Mouse (Mus musculus) limb, embryonic 11.5 days (tissue): ENCODE measurements at regions not wholly inside any gene's neighbourhood (a gene's known extent, or its start where the extent isn't known, plus 50 kb on each side); places are given as distances from the start of the nearest gene placed in this dataset.

Source experiments
- ATAC-seq: fragments of 200-750 bp; cut with Nextera tagmentation; 2 replicates; pipeline ENCODE4 v1.8.0; 2017; ENCODE audit warnings: low read depth; ENCODE audit not compliant: insufficient number of reproducible peaks, low FRiP score, low TSS enrichment
- DNase-seq: peaks from one replicate; pipeline ENCODE4 v3.0.0-alpha.2; 2015; ENCODE audit warnings: low spot score
- H3K27ac ChIP-seq: fragments of 300-500 bp; sonication (generic); replicated peaks from 2 replicates; pipeline ENCODE4 v1.5.1; 2014; ENCODE audit warnings: low read depth, mild to moderate bottlenecking, low read length
- H3K27me3 ChIP-seq: fragments of 300-500 bp; sonication (generic); 2 replicates; pipeline ENCODE4 v1.6.1; 2014; ENCODE audit warnings: mild to moderate bottlenecking, low read length, mixed read lengths; ENCODE audit not compliant: control insufficient read depth, insufficient read depth
- H3K36me3 ChIP-seq: fragments of 300-500 bp; sonication (generic); 2 replicates; pipeline ENCODE4 v1.6.1; 2014; ENCODE audit warnings: mild to moderate bottlenecking, low read length, moderate library complexity, mixed read lengths; ENCODE audit not compliant: control insufficient read depth, insufficient read depth
- H3K4me1 ChIP-seq: fragments of 300-500 bp; sonication (generic); 2 replicates; pipeline ENCODE4 v1.6.1; 2014; ENCODE audit warnings: low read length, mixed read lengths; ENCODE audit not compliant: control insufficient read depth, insufficient read depth
- H3K4me2 ChIP-seq: fragments of 300-500 bp; sonication (generic); 2 replicates; pipeline ENCODE4 v1.6.1; 2014; ENCODE audit warnings: low read depth, mild to moderate bottlenecking, moderate library complexity; ENCODE audit not compliant: severe bottlenecking
- H3K4me3 ChIP-seq: fragments of 300-500 bp; sonication (generic); 2 replicates; pipeline ENCODE4 v1.5.1; 2014; ENCODE audit warnings: low read depth, low read length
- H3K9ac ChIP-seq: fragments of 300-500 bp; sonication (generic); 2 replicates; pipeline ENCODE4 v1.6.1; 2014; ENCODE audit warnings: mild to moderate bottlenecking, low read length
- H3K9me3 ChIP-seq: fragments of 300-500 bp; sonication (generic); 2 replicates; pipeline ENCODE4 v1.6.1; 2016; ENCODE audit warnings: low read length; ENCODE audit not compliant: control insufficient read depth
- WGBS: fragments of 180-500 bp; shearing (Covaris S2); extraction: QIAGEN DNeasy Blood & Tissue Kit; methylation state at CpG from one replicate; pipeline ENCODE4 v1.1.7; 2014; 5-methylcytosine and 5-hydroxymethylcytosine counted together

- no peak overlapping the region for H3K27ac ChIP-seq
- WGBS = 76% methylated on average over 14 of the region's 14 CpGs
- no peaks in the 10 kb centered on the region for H3K4me1 ChIP-seq
- no peak for DNase-seq
- no peak overlapping the region for H3K4me3 ChIP-seq
- no peak overlapping the region for H3K9ac ChIP-seq
- H3K9me3 ChIP-seq = no peaks in the 10 kb centered on the region
- no peak for ATAC-seq
- H3K36me3 ChIP-seq = no peaks in the 10 kb centered on the region
- H3K4me2 ChIP-seq = no peak overlapping the region
- H3K27me3 ChIP-seq = no peaks in the 10 kb centered on the region
These were observed 171.8 kb upstream of the Rnf219 start for GRCm38 (mm10) chr14:104694174-104694803.

- H3K4me3 ChIP-seq = no peak overlapping the region
- H3K9me3 ChIP-seq = no peaks in the 10 kb centered on the region
- H3K27ac ChIP-seq = no peak overlapping the region
- no peaks in the 10 kb centered on the region for H3K36me3 ChIP-seq
- H3K4me2 ChIP-seq = no peak overlapping the region
- no peaks in the 10 kb centered on the region for H3K4me1 ChIP-seq
- DNase-seq = no peak
- no peak for ATAC-seq
- H3K9ac ChIP-seq = no peak overlapping the region
- H3K27me3 ChIP-seq = no peaks in the 10 kb centered on the region
- 90% methylated on average over 5 of the region's 5 CpGs for WGBS
These were observed 170.2 kb upstream of the Rnf219 start for GRCm38 (mm10) chr14:104692616-104693015.

- no peaks in the 10 kb centered on the region for H3K27me3 ChIP-seq
- H3K36me3 ChIP-seq = no peaks in the 10 kb centered on the region
- H3K4me1 ChIP-seq = no peaks in the 10 kb centered on the region
- no peaks in the 10 kb centered on the region for H3K9me3 ChIP-seq
- H3K4me3 ChIP-seq = no peak overlapping the region
- WGBS = 90% methylated on average over 3 of the region's 3 CpGs
- ATAC-seq (no peak), DNase-seq (no peak)
- no peak overlapping the region for H3K27ac ChIP-seq
- H3K4me2 ChIP-seq = no peak overlapping the region
- H3K9ac ChIP-seq = no peak overlapping the region
These were observed 166.0 kb upstream of the Rnf219 start for GRCm38 (mm10) chr14:104688440-104688839.

GRCm38 (mm10) chr14:104676810-104677209, 154.4 kb upstream of the Rnf219 start:
- Histone ChIP-seq H3K4me1 (no peaks in the 10 kb centered on the region), H3K4me2 (no peak overlapping the region), H3K4me3 (no peak overlapping the region), H3K9ac (no peak overlapping the region), H3K27me3 (no peaks in the 10 kb centered on the region), H3K9me3 (no peaks in the 10 kb centered on the region), H3K36me3 (no peaks in the 10 kb centered on the region), H3K27ac (no peak overlapping the region)
- ATAC-seq = peak; percentile 75; the same call in 1 of the 2 replicates
- peak; percentile 41 for DNase-seq
- WGBS = 3% methylated on average over 7 of the region's 7 CpGs

GRCm38 (mm10) chr14:104661696-104662095, 139.3 kb upstream of the Rnf219 start:
- DNase-seq (no peak), ATAC-seq (no peak)
- H3K4me2 ChIP-seq = no peak overlapping the region
- no peaks in the 10 kb centered on the region for H3K27me3 ChIP-seq
- H3K4me3 ChIP-seq = no peak overlapping the region
- no peaks in the 10 kb centered on the region for H3K36me3 ChIP-seq
- WGBS = 63% methylated on average over 1 of the region's 1 CpGs
- no peaks in the 10 kb centered on the region for H3K4me1 ChIP-seq
- H3K9me3 ChIP-seq = no peaks in the 10 kb centered on the region
- no peak overlapping the region for H3K9ac ChIP-seq
- H3K27ac ChIP-seq = no peak overlapping the region

GRCm38 (mm10) chr14:104658751-104659150, 136.3 kb upstream of the Rnf219 start:
- no peak overlapping the region for H3K4me3 ChIP-seq
- WGBS = 92% methylated on average over 1 of the region's 1 CpGs
- DNase-seq (no peak), ATAC-seq (no peak)
- no peaks in the 10 kb centered on the region for H3K4me1 ChIP-seq
- no peaks in the 10 kb centered on the region for H3K9me3 ChIP-seq
- no peaks in the 10 kb centered on the region for H3K27me3 ChIP-seq
- no peak overlapping the region for H3K9ac ChIP-seq
- no peaks in the 10 kb centered on the region for H3K36me3 ChIP-seq
- H3K4me2 ChIP-seq = no peak overlapping the region
- H3K27ac ChIP-seq = no peak overlapping the region

DNA sequence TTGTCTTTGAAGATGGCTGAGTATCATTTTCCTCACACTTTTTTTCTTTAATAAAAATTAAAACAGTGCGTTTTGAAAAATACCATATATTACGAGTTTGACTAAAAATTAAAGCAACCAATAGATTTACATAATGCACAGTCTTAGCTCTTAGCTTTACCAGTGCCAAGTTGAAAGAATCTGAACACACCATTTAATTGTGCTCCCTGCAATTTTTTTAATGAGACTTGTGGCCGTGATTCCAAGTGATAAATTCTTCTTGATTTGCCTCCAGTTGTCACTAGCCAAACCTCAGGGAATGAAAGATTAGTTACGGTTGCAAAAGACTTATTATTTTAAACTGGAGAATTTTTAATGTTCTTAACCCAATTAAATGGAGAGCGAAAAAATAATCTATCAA, 127.5 kb upstream of the Rnf219 start:
- WGBS = 81% methylated on average over 5 of the region's 5 CpGs
- H3K4me1 ChIP-seq = no peaks in the 10 kb centered on the region
- no peak for DNase-seq
- no peaks in the 10 kb centered on the region for H3K27me3 ChIP-seq
- H3K4me3 ChIP-seq = no peak overlapping the region
- no peak overlapping the region for H3K9ac ChIP-seq
- no peak for ATAC-seq
- no peak overlapping the region for H3K27ac ChIP-seq
- H3K9me3 ChIP-seq = no peaks in the 10 kb centered on the region
- H3K4me2 ChIP-seq = no peak overlapping the region
- H3K36me3 ChIP-seq = no peaks in the 10 kb centered on the region

GRCm38 (mm10) chr14:104644626-104645025, 122.2 kb upstream of the Rnf219 start:
- Histone ChIP-seq H3K27me3 (no peaks in the 10 kb centered on the region), H3K9ac (no peak overlapping the region), H3K9me3 (no peaks in the 10 kb centered on the region), H3K4me2 (no peak overlapping the region), H3K27ac (no peak overlapping the region), H3K4me3 (no peak overlapping the region), H3K4me1 (no peaks in the 10 kb centered on the region), H3K36me3 (no peaks in the 10 kb centered on the region)
- 92% methylated on average over 4 of the region's 4 CpGs for WGBS
- no peak for ATAC-seq
- no peak for DNase-seq

- Histone ChIP-seq H3K4me3 (no peak overlapping the region), H3K9me3 (no peaks in the 10 kb centered on the region), H3K27me3 (no peaks in the 10 kb centered on the region), H3K4me1 (no peaks in the 10 kb centered on the region), H3K27ac (no peak overlapping the region), H3K4me2 (no peak overlapping the region), H3K36me3 (no peaks in the 10 kb centered on the region), H3K9ac (no peak overlapping the region)
- DNase-seq = no peak
- ATAC-seq = no peak
- WGBS = 59% methylated on average over 6 of the region's 6 CpGs
These were observed 120.3 kb upstream of the Rnf219 start for GRCm38 (mm10) chr14:104642783-104643182.
